Mouse (Mus musculus) CH12.LX (cell line): ENCODE results near the gene Prm2. TPM values are rescaled to one million over a fixed set of nuclear protein-coding genes. Genes with fewer than 3 reads are reported as not detected.
A peak's percentile ranks its signal among the peaks of the same experiment; 100 is the strongest.

Source experiments
- DNase-seq: peaks from one replicate; pipeline ENCODE4 v3.0.0-alpha.2; 2013; ENCODE audit errors: extremely low read depth
- H3K27ac ChIP-seq: 2 replicates; pipeline ENCODE4 v1.5.1; 2012; ENCODE audit warnings: low read depth, mild to moderate bottlenecking, control low read depth, moderate library complexity; ENCODE audit not compliant: insufficient read depth
- H3K27me3 ChIP-seq: replicated peaks from 2 replicates; pipeline ENCODE3; 2012; ENCODE audit warnings: inconsistent platforms
- H3K36me3 ChIP-seq, 2 experiments: replicated peaks in 1 of 2; 2 replicates each; pipeline versions ENCODE3 to v1.6.1; 2012; ENCODE audit warnings: inconsistent platforms in 1 of 2, low read length in 1 of 2, mild to moderate bottlenecking in 1 of 2, mixed read lengths in 1 of 2, moderate library complexity in 1 of 2; ENCODE audit not compliant: control insufficient read depth in 1 of 2, insufficient read depth in 1 of 2
- H3K4me1 ChIP-seq, 2 experiments: 2 replicates each; pipeline ENCODE4 v1.6.1; 2012; ENCODE audit warnings: inconsistent platforms in 1 of 2, moderate library complexity in 1 of 2; ENCODE audit not compliant: insufficient read depth in 2 of 2, control insufficient read depth in 1 of 2
- H3K4me2 ChIP-seq: 2 replicates; pipeline ENCODE4 v1.6.1; 2012; ENCODE audit warnings: low read depth, mild to moderate bottlenecking, control low read depth; ENCODE audit not compliant: poor library complexity, insufficient read depth, severe bottlenecking
- H3K4me3 ChIP-seq, 3 experiments: fragments of 150-350 bp in 1 of 3; sonication (generic) in 1 of 3; replicated peaks in 1 of 3; 2 replicates each; pipeline versions ENCODE3 to v1.5.1; 2011 to 2012; ENCODE audit warnings: low read depth in 2 of 3, low read length in 2 of 3, mild to moderate bottlenecking in 2 of 3, moderate library complexity in 2 of 3, control low read depth in 1 of 3, improper control_type of control experiment in 1 of 3, inconsistent platforms in 1 of 3, mixed read lengths in 1 of 3; ENCODE audit not compliant: poor library complexity in 1 of 3
- H3K79me2 ChIP-seq: replicated peaks from 2 replicates; pipeline ENCODE4 v1.6.1; 2012; ENCODE audit warnings: mild to moderate bottlenecking, moderate library complexity; ENCODE audit not compliant: control insufficient read depth, poor library complexity, insufficient read depth, severe bottlenecking; ENCODE audit errors: extremely low read depth
- H3K9ac ChIP-seq: 2 replicates; pipeline ENCODE4 v1.6.1; 2012; ENCODE audit warnings: low read depth, mild to moderate bottlenecking, control low read depth, moderate library complexity; ENCODE audit not compliant: insufficient read depth
- H3K9me3 ChIP-seq: replicated peaks from 2 replicates; pipeline ENCODE3; 2012; ENCODE audit warnings: low read length, inconsistent platforms, mixed read lengths
- BHLHE40 ChIP-seq: IDR thresholded peaks from 2 replicates; pipeline ENCODE4 v1.6.1; 2011; ENCODE audit warnings: mild to moderate bottlenecking, low read depth, low read length, improper control_type of control experiment
- CHD1 ChIP-seq: IDR thresholded peaks from 2 replicates; pipeline ENCODE4 v1.6.1; 2012; ENCODE audit warnings: low read depth, low read length, improper control_type of control experiment, inconsistent platforms
- CHD2 ChIP-seq: IDR thresholded peaks from 2 replicates; pipeline ENCODE4 v1.6.1; 2011; ENCODE audit warnings: low read length, improper control_type of control experiment
- CTCF ChIP-seq, 2 experiments: IDR thresholded peaks in 1 of 2; conservative IDR thresholded peaks in 1 of 2; 2 replicates each; pipeline ENCODE4 v1.5.1; 2011 to 2012; ENCODE audit warnings: low read depth in 2 of 2, low read length in 2 of 2, improper control_type of control experiment in 1 of 2, inconsistent platforms in 1 of 2, mild to moderate bottlenecking in 1 of 2, moderate library complexity in 1 of 2
- E2F4 ChIP-seq: IDR thresholded peaks from 2 replicates; pipeline ENCODE4 v1.6.1; 2011; ENCODE audit warnings: low read depth, low read length, improper control_type of control experiment; ENCODE audit not compliant: insufficient replicate concordance
- ELF1 ChIP-seq: IDR thresholded peaks from 2 replicates; pipeline ENCODE4 v1.6.1; 2014; ENCODE audit warnings: low read depth, mild to moderate bottlenecking, inconsistent platforms, low read length, improper control_type of control experiment
- EP300 ChIP-seq: IDR thresholded peaks from 2 replicates; pipeline ENCODE4 v1.6.1; 2011; ENCODE audit warnings: low read length, improper control_type of control experiment
- ETS1 ChIP-seq: conservative IDR thresholded peaks from 2 replicates; pipeline ENCODE4 v1.6.1; 2012; ENCODE audit warnings: low read depth, mild to moderate bottlenecking, inconsistent platforms, low read length, improper control_type of control experiment, moderate library complexity
- GABPA ChIP-seq: IDR thresholded peaks from 2 replicates; pipeline ENCODE4 v1.6.1; 2012; ENCODE audit warnings: low read depth, low read length, improper control_type of control experiment, inconsistent platforms; ENCODE audit not compliant: insufficient replicate concordance
- HCFC1 ChIP-seq: IDR thresholded peaks from 2 replicates; pipeline ENCODE4 v1.6.1; 2012; ENCODE audit warnings: low read depth, mild to moderate bottlenecking, inconsistent platforms, low read length, improper control_type of control experiment
- IRF4 ChIP-seq: IDR thresholded peaks from 2 replicates; pipeline ENCODE4 v1.6.1; 2014; ENCODE audit warnings: low read depth, mild to moderate bottlenecking, inconsistent platforms, low read length, improper control_type of control experiment
- JUN ChIP-seq: IDR thresholded peaks from 2 replicates; pipeline ENCODE4 v1.6.1; 2011; ENCODE audit warnings: low read depth, mild to moderate bottlenecking, low read length, improper control_type of control experiment, moderate library complexity; ENCODE audit not compliant: insufficient read depth
- JUND ChIP-seq: conservative IDR thresholded peaks from 2 replicates; pipeline ENCODE4 v1.6.1; 2011; ENCODE audit warnings: low read depth, low read length, improper control_type of control experiment
- KAT2A ChIP-seq: IDR thresholded peaks from 2 replicates; pipeline ENCODE4 v1.6.1; 2012; ENCODE audit warnings: low read length, improper control_type of control experiment, inconsistent platforms; ENCODE audit not compliant: insufficient replicate concordance
- MAFK ChIP-seq: IDR thresholded peaks from 2 replicates; pipeline ENCODE4 v1.6.1; 2011; ENCODE audit warnings: low read length, improper control_type of control experiment; ENCODE audit not compliant: insufficient replicate concordance
- MAX ChIP-seq: IDR thresholded peaks from 2 replicates; pipeline ENCODE4 v1.6.1; 2011; ENCODE audit warnings: low read length, improper control_type of control experiment
- MAZ ChIP-seq: IDR thresholded peaks from 2 replicates; pipeline ENCODE4 v1.6.1; 2012; ENCODE audit warnings: low read depth, mild to moderate bottlenecking, inconsistent platforms, low read length, improper control_type of control experiment, moderate library complexity
- MEF2A ChIP-seq: IDR thresholded peaks from 2 replicates; pipeline ENCODE4 v1.6.1; 2014; ENCODE audit warnings: low read depth, mild to moderate bottlenecking, inconsistent platforms, low read length, improper control_type of control experiment, borderline replicate concordance
- MXI1 ChIP-seq: IDR thresholded peaks from 2 replicates; pipeline ENCODE4 v1.6.1; 2011; ENCODE audit warnings: mild to moderate bottlenecking, low read depth, low read length, improper control_type of control experiment
- MYC ChIP-seq: IDR thresholded peaks from 2 replicates; pipeline ENCODE4 v1.6.1; 2011; ENCODE audit warnings: low read depth, mild to moderate bottlenecking, improper control_type of control experiment, low read length
- NELFE ChIP-seq: IDR thresholded peaks from 2 replicates; pipeline ENCODE4 v1.6.1; 2011; ENCODE audit warnings: low read depth, low read length, improper control_type of control experiment
- NRF1 ChIP-seq: IDR thresholded peaks from 2 replicates; pipeline ENCODE4 v1.6.1; 2014; ENCODE audit warnings: low read depth, mild to moderate bottlenecking, inconsistent platforms, low read length, improper control_type of control experiment, moderate library complexity
- PAX5 ChIP-seq: IDR thresholded peaks from 2 replicates; pipeline ENCODE4 v1.6.1; 2012; ENCODE audit warnings: low read length, inconsistent platforms, mixed read lengths
- POLR2A ChIP-seq: IDR thresholded peaks from 2 replicates; pipeline ENCODE4 v1.6.1; 2011; ENCODE audit warnings: low read depth, mild to moderate bottlenecking, improper control_type of control experiment, low read length
- POLR2AphosphoS2 ChIP-seq: IDR thresholded peaks from 2 replicates; pipeline ENCODE4 v1.6.1; 2011; ENCODE audit warnings: low read depth, low read length, improper control_type of control experiment
- RAD21 ChIP-seq: IDR thresholded peaks from 2 replicates; pipeline ENCODE4 v1.6.1; 2011; ENCODE audit warnings: low read depth, mild to moderate bottlenecking, low read length, improper control_type of control experiment, moderate library complexity
- RCOR1 ChIP-seq: conservative IDR thresholded peaks from 2 replicates; pipeline ENCODE4 v1.6.1; 2012; ENCODE audit warnings: low read depth, mild to moderate bottlenecking, inconsistent platforms, low read length, improper control_type of control experiment
- SIN3A ChIP-seq: IDR thresholded peaks from 2 replicates; pipeline ENCODE4 v1.6.1; 2012; ENCODE audit warnings: low read length, improper control_type of control experiment, inconsistent platforms
- SMC3 ChIP-seq: IDR thresholded peaks from 2 replicates; pipeline ENCODE4 v1.6.1; 2011; ENCODE audit warnings: low read depth, low read length, improper control_type of control experiment
- TBP ChIP-seq: conservative IDR thresholded peaks from 2 replicates; pipeline ENCODE4 v1.6.1; 2011; ENCODE audit warnings: low read depth, low read length, improper control_type of control experiment
- TCF12 ChIP-seq: IDR thresholded peaks from 2 replicates; pipeline ENCODE4 v1.6.1; 2014; ENCODE audit warnings: low read depth, mild to moderate bottlenecking, inconsistent platforms, low read length, improper control_type of control experiment
- UBTF ChIP-seq: IDR thresholded peaks from 2 replicates; pipeline ENCODE4 v1.6.1; 2012; ENCODE audit warnings: low read depth, mild to moderate bottlenecking, inconsistent platforms, low read length, improper control_type of control experiment, moderate library complexity
- USF1 ChIP-seq: IDR thresholded peaks from 2 replicates; pipeline ENCODE4 v1.6.1; 2014; ENCODE audit warnings: low read depth, mild to moderate bottlenecking, inconsistent platforms, low read length, improper control_type of control experiment
- USF2 ChIP-seq: conservative IDR thresholded peaks from 2 replicates; pipeline ENCODE4 v1.6.1; 2011; ENCODE audit warnings: low read depth, low read length, improper control_type of control experiment
- ZC3H11A ChIP-seq: IDR thresholded peaks from 2 replicates; pipeline ENCODE4 v1.6.1; 2012; ENCODE audit warnings: low read depth, mild to moderate bottlenecking, inconsistent platforms, low read length, improper control_type of control experiment
- ZKSCAN1 ChIP-seq: IDR thresholded peaks from 2 replicates; pipeline ENCODE4 v1.6.1; 2012; ENCODE audit warnings: low read depth, inconsistent platforms, low read length, improper control_type of control experiment, borderline replicate concordance
- ZMIZ1 ChIP-seq: IDR thresholded peaks from 2 replicates; pipeline ENCODE4 v1.6.1; 2012; ENCODE audit warnings: low read depth, mild to moderate bottlenecking, inconsistent platforms, low read length, improper control_type of control experiment
- ZNF384 ChIP-seq: IDR thresholded peaks from 2 replicates; pipeline ENCODE4 v1.6.1; 2012; ENCODE audit warnings: low read depth, low read length, improper control_type of control experiment, inconsistent platforms
- dilution Hi-C: fragments of 300-500 bp; cut with MboI; formaldehyde crosslinking; loops from 2 replicates; pipeline ENCODE4 v1.14.3; 2020; ENCODE audit warnings: low sequenced_read_pairs; ENCODE audit not compliant: extremely low pct_unique_long_range_greater_than_20kb, extremely low pct_ligation_motif_present
- in situ Hi-C: fragments of 300-500 bp; cut with MboI; formaldehyde crosslinking; loops from 3 replicates; pipeline ENCODE4 v1.14.3; 2019; ENCODE audit warnings: low sequenced_read_pairs, low pct_ligation_motif_present, low pct_unique_long_range_greater_than_20kb, mixed read lengths
- polyA plus RNA-seq: library from polyadenylated mRNA; unstranded; fragments of >175 nt; gene quantifications from 2 replicates; pipeline ENCODE4 v1.2.1, GENCODE M21; 2012; ENCODE audit warnings: low read depth; ENCODE audit not compliant: insufficient read length
- total RNA-seq, 2 experiments: library from RNA; depleted of rRNA; stranded (reverse); fragments of 300-350 nt in 1 of 2; fragments of >200 nt in 1 of 2; gene quantifications; 2 replicates each; pipeline ENCODE4 v1.2.3; 2012 to 2014

Prm2 gene
- total and polyA plus RNA-seq, 3 experiments = not detected

GRCm38 (mm10) chr16:10834911-10835587 is 39.1 kb upstream of the Prm2 start, which contains the start of gene Rmi2:
Gene Rmi2, plus strand, starts transcription at chr16:10835059.
- dilution Hi-C loops (no loop called here), in situ Hi-C loops (loop anchor here (5.0 kb wide), 1 partner anchor 43 kb away; the partner anchor contains the start of gene Prm3)
- Histone ChIP-seq H3K27me3 (no peaks in the 10 kb centered on the region), H3K9ac (peak within 1 kb of the TSS; percentile 96), H3K27ac (peak within 1 kb of the TSS; percentile 82)
- TF ChIP-seq MAX (peak; percentile 94), ZMIZ1 (peak; percentile 90), PAX5 (no peak), HCFC1 (peak; percentile 33), EP300 (no peak), IRF4 (peak; percentile 27; the same call in 1 of the 2 replicates), ELF1 (no peak; the same call in 1 of the 2 replicates), CHD2 (peak; percentile 57), USF1 (no peak), UBTF (no peak), KAT2A (0 out of 2 replicates have a peak, but pooled peaks have one; percentile 62), NELFE (peak; percentile 84), SMC3 (no peak), RAD21 (no peak), RCOR1 (no peak), ZNF384 (no peak), ETS1 (no peak), JUND (no peak), ZC3H11A (no peak), TBP (no peak; the same call in 1 of the 2 replicates), NRF1 (peak; percentile 61), SIN3A (peak; percentile 89), GABPA (no peak), JUN (no peak), TCF12 (peak; percentile 62), MEF2A (peak; percentile 46; the same call in 1 of the 2 replicates), BHLHE40 (no peak), MYC (no peak; the same call in 1 of the 2 replicates), CTCF (conservative IDR thresholded peaks at IDR 0.05 in 1 of 2, IDR thresholded peaks at IDR 0.05 in 1 of 2; ENCODE audit: low read depth in 2 of 2, low read length in 2 of 2) (no peak; a peak in 1 of 4 replicates), USF2 (no peak), POLR2A (peak; percentile 82), ZKSCAN1 (no peak), CHD1 (peak; percentile 22; the same call in 1 of the 2 replicates), MAZ (0 out of 2 replicates have a peak, but pooled peaks have one; percentile 9), MAFK (no peak; the same call in 1 of the 2 replicates), MXI1 (peak; percentile 93), E2F4 (peak; percentile 97), POLR2AphosphoS2 (no peak)
- TF ChIP-seq, all 38 proteins: peak for 16
- Histone ChIP-seq H3K36me3 (peaks cover 1 to 30% of the 10 kb centered on the region in 2 experiments), H3K4me1 (peaks cover 21 to 44% of the 10 kb centered on the region in 2 experiments), H3K79me2 (peaks cover 9% of the 10 kb centered on the region; the same call in 1 of the 2 replicates), H3K4me2 (peak within 1 kb of the TSS; percentile 97), H3K4me3 (peak within 1 kb of the TSS; percentile 74 to 99 (median 77)), H3K9me3 (peaks cover 3% of the 10 kb centered on the region)
- DNase-seq = peak; percentile 90
